Mouse (Mus musculus): Measurements from ENCODE around the gene Ppm1a. TPM values are rescaled to one million over a fixed set of nuclear protein-coding genes. Genes with fewer than 3 reads are reported as not detected.

Ppm1a gene
- polyA plus RNA-seq, 1 experiment: 153 TPM

- TF ChIP-seq CTCF (IDR thresholded peaks at IDR 0.05; ENCODE audit: borderline replicate concordance, insufficient read depth, low read length) (no peak), POLR2A (IDR thresholded peaks at IDR 0.05; ENCODE audit: low read depth, low read length) (no peak)
- Histone ChIP-seq H3K4me3 (ENCODE audit: insufficient read depth, low read length) (no peak overlapping the region), H3K27ac (ENCODE audit: insufficient read depth, low read length) (no peak overlapping the region), H3K4me1 (ENCODE audit: control insufficient read depth, insufficient read depth, low read length) (peaks cover 2% of the 10 kb centered on the region; the same call in 1 of the 2 replicates)
Measured at GRCm38 (mm10) chr12:72847725-72848124, 90.5 kb downstream of the Ppm1a start.

Other genes starting within 250 kb of the Ppm1a start
- 11.9 and 12.3 TPM in 2 replicates for gene Pcnx4, start 221.1 kb upstream of the Ppm1a start, polyA plus RNA-seq (2011; ENCODE audit: insufficient read length, low read depth, missing spikeins)
- gene Gm4756, start 107.8 kb upstream of the Ppm1a start, polyA plus RNA-seq (2011; ENCODE audit: insufficient read length, low read depth, missing spikeins): not detected in 2 replicates
- 21.9 and 31.6 TPM in 2 replicates for gene Dhrs7, start 92.5 kb upstream of the Ppm1a start, polyA plus RNA-seq (2011; ENCODE audit: insufficient read length, low read depth, missing spikeins)
- not detected in 2 replicates for gene Six6, start 182.4 kb downstream of the Ppm1a start, polyA plus RNA-seq (2011; ENCODE audit: insufficient read length, low read depth, missing spikeins)
- gene 4930447C04Rik, start 183.3 kb downstream of the Ppm1a start, polyA plus RNA-seq (2011; ENCODE audit: insufficient read length, low read depth, missing spikeins): 2.3 and 3.9 TPM in 2 replicates

Measured in embryonic fibroblast, embryonic 13.5 days (primary cell).